Mouse (Mus musculus) erythroblast, embryonic 14.5 days (primary cell): Measurements from ENCODE around the gene Klhl30.

ENCODE experiments used
- GATA1 ChIP-seq: IDR thresholded peaks from 2 replicates; pipeline ENCODE4 v1.6.1; 2012; ENCODE audit warnings: low read length, inconsistent platforms, mixed read lengths
- TAL1 ChIP-seq: IDR thresholded peaks from 3 replicates; pipeline ENCODE4 v1.6.1; 2012; ENCODE audit warnings: low read length, inconsistent platforms, mixed read lengths

DNA sequence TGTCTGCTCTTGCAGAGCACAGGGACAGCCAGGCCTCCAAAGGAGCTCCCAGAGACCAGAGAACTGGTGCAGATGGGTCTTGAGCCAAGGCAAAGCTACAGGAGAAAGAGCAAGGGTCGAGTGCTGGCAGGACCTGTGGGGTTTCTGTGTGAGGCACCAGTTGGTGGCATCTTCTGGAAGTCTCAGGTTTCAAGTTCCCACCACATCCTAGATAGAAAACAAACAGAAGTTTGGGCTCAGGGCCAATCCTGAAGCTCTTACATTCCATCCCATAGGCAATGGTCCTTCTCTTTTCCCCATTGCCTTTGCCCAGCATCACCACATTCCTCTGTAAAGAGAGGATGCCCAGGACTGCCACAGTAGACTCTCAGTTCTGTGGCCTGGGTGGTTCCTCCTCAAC lies 54.2 kb downstream of the Klhl30 start:
- no peak for TF ChIP-seq TAL1
- TF ChIP-seq GATA1 = no peak
